Mouse (Mus musculus): Measurements from ENCODE around the gene Gm4952.

- TF ChIP-seq POLR2A (IDR thresholded peaks at IDR 0.05; ENCODE audit: borderline replicate concordance, extremely low read depth, low read depth, low read length) (no peak), CTCF (IDR thresholded peaks at IDR 0.05; ENCODE audit: insufficient read depth, low read length) (no peak)
Measured at GRCm38 (mm10) chr19:12608336-12608735, 8.6 kb downstream of the Gm4952 start.

All from lung, adult 2 months (tissue).